Mouse (Mus musculus) hindbrain, embryonic 14.5 days (tissue): ENCODE results near the gene 1810046K07Rik. TPM values are rescaled to one million over a fixed set of nuclear protein-coding genes. Genes with fewer than 3 reads are reported as not detected.

ENCODE experiments used
- ATAC-seq: fragments of 200-750 bp; cut with Nextera tagmentation; 2 replicates; pipeline ENCODE4 v1.8.0; 2017; ENCODE audit warnings: moderate number of reproducible peaks, mild to moderate bottlenecking, moderate TSS enrichment, moderate library complexity; ENCODE audit not compliant: low FRiP score
- DNase-seq: peaks from one replicate; pipeline ENCODE4 v3.0.0-alpha.2; 2015; ENCODE audit warnings: low spot score
- H3K27ac ChIP-seq: fragments of 300-500 bp; sonication (generic); 2 replicates; pipeline ENCODE4 v1.5.1; 2014; ENCODE audit warnings: mild to moderate bottlenecking, moderate library complexity
- H3K27me3 ChIP-seq: fragments of 300-500 bp; sonication (generic); 2 replicates; pipeline ENCODE4 v1.6.1; 2014; ENCODE audit warnings: mild to moderate bottlenecking, low read length, mixed read lengths; ENCODE audit not compliant: control insufficient read depth, insufficient read depth
- H3K36me3 ChIP-seq: fragments of 300-500 bp; sonication (generic); replicated peaks from 2 replicates; pipeline ENCODE4 v1.6.1; 2014; ENCODE audit not compliant: control insufficient read depth, insufficient read depth
- H3K4me1 ChIP-seq: fragments of 300-500 bp; sonication (generic); replicated peaks from 2 replicates; pipeline ENCODE4 v1.6.1; 2014; ENCODE audit warnings: antibody characterized with exemption, low read length, mixed read lengths; ENCODE audit not compliant: control insufficient read depth, insufficient read depth
- H3K4me2 ChIP-seq: fragments of 300-500 bp; sonication (generic); replicated peaks from 2 replicates; pipeline ENCODE4 v1.6.1; 2014; ENCODE audit warnings: mild to moderate bottlenecking, moderate library complexity
- H3K4me3 ChIP-seq: fragments of 300-500 bp; sonication (generic); replicated peaks from 2 replicates; pipeline ENCODE4 v1.5.1; 2014; ENCODE audit warnings: mild to moderate bottlenecking, low read length
- H3K9ac ChIP-seq: fragments of 300-500 bp; sonication (generic); 2 replicates; pipeline ENCODE4 v1.6.1; 2014
- H3K9me3 ChIP-seq: fragments of 300-500 bp; sonication (generic); 2 replicates; pipeline ENCODE4 v1.6.1; 2016; ENCODE audit warnings: low read length; ENCODE audit not compliant: control insufficient read depth
- WGBS: fragments of 180-500 bp; shearing (Covaris S2); extraction: QIAGEN DNeasy Blood & Tissue Kit; methylation state at CpG from one replicate; pipeline ENCODE4 v1.1.7; 2014; 5-methylcytosine and 5-hydroxymethylcytosine counted together
- polyA plus RNA-seq: library from polyadenylated mRNA; unstranded; fragments of >200 nt; fragmentation: Nextera tagmentation; extraction: Ambion mirVana; gene quantifications from 2 replicates; pipeline ENCODE4 v1.2.1, GENCODE M21; 2014

1810046K07Rik gene
- polyA plus RNA-seq, 1 experiment from 2014 or later: not detected

DNA sequence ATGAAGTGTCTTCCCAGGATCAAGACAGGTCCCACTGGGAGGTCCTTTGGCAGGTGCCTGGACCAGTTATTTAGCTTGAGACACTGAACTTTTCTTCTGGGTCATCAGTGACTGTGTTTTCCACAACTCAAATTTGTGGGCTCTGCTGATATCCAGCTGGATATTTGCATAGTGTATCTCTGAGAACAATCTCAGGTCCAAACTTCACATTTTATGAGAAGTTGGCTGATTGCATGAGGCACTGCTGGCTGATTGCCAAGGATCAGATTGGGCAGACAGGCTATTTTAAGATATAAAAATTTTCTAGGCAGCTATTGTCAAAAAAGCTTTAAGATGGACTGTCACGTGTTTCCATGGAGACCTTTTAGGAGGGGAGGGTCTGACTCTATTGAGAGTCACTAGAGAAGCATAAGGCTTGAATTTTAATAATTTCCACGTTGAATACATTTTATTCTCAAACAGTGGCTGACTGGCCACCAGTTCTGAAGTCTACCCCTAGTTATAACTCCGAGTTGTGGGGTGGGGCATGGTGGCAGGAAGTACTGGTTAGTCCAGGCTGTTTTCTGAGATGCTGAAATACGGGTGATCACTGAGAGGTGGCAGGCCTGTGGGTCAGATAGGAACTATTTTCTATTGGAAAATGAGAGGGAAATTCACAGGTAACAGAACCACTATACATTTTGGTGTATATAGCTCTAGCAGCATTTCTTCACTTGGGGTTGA lies 71.8 kb downstream of the 1810046K07Rik start:
- DNase-seq (no peak), ATAC-seq (no peak)
- H3K4me2 ChIP-seq: no peak overlapping the region
- no peaks in the 10 kb centered on the region for H3K9me3 ChIP-seq
- H3K27me3 ChIP-seq: no peaks in the 10 kb centered on the region
- no peak overlapping the region for H3K27ac ChIP-seq
- 65% methylated on average over 4 of the region's 4 CpGs for WGBS
- no peak overlapping the region for H3K4me3 ChIP-seq
- no peaks in the 10 kb centered on the region for H3K36me3 ChIP-seq
- no peaks in the 10 kb centered on the region for H3K4me1 ChIP-seq
- no peak overlapping the region for H3K9ac ChIP-seq

Other genes starting within 250 kb of the 1810046K07Rik start
- 1.7 and 1.8 TPM in 2 replicates for gene 4833427G06Rik, start 226.8 kb downstream of the 1810046K07Rik start, polyA plus RNA-seq
- not detected in 2 replicates for gene Gm32742, start 163.4 kb downstream of the 1810046K07Rik start, polyA plus RNA-seq
- not detected in 2 replicates for gene Pou2af1, start 115.2 kb downstream of the 1810046K07Rik start, polyA plus RNA-seq
- 0.50 and 0.62 TPM in 2 replicates for gene Colca2, start 50.3 kb downstream of the 1810046K07Rik start, polyA plus RNA-seq